Mouse (Mus musculus): ENCODE measurements at regions not wholly inside any gene's neighbourhood (a gene's known extent, or its start where the extent isn't known, plus 50 kb on each side); places are given as distances from the start of the nearest gene placed in this dataset.

DNA sequence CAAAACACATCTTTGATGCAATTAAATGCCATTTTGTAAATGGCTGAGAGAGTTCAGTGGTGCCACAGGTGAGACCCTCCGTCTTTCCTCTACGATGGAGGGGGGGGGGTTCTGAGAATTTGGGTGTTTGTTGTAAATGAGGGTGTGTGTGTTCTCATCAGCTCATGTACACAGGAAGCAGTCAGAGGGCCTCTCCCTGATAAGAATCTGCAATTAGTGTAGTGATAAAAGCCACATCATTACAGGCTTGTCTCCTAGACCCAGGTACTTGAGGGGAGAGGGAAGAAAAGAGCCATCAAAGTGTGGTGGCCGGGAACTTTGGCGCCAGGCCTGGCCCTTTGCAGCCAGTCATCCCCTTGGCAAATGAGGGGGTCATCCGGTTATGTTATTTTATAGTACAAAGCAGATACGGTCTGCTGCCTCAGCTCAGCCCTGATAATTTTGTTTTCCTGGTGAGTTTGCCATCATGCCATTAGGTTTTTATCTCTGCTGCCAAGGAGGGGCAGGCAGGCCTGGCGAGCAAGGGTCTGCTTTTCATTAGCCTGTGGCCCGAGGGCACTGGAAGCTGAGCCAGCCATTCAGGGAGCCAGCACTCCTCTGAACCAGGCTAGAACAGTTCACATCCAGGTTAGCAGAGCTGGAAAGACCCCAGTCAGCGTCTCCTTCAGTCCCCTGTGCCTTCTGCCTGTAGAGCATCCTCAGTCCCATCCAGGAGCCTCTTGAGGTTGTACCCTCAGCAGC is 59.7 kb downstream of the H2al1j start:
- DNase-seq (ENCODE audit: low spot score), result no peak

DNA sequence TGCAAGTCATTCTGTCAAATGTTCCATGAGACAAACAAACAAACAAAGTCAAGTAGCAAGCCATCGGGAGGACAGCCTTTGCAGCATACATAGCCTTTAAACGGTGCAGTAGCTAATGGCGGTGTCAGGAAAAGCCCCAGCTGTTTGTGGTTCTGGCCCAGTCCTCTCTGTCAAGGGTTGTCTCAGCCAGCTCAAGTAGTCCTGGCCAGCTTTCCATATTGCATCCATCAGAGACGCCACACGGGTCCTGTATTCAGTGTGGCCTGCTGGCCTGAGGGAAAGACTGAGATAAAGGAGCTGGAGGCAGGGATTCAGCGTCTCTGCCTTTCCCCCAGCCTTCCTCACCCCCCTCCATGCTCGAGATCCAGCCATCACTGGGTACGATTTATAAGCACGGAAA is 61.2 kb downstream of the H2al1j start:
- DNase-seq (ENCODE audit: low spot score), result peak; percentile 16

GRCm38 (mm10) chrX:11400406-11400805 is 72.8 kb downstream of the H2al1j start:
- DNase-seq (ENCODE audit: low spot score), result no peak

GRCm38 (mm10) chrX:11404369-11404768 is 76.7 kb downstream of the H2al1j start:
- DNase-seq (ENCODE audit: low spot score), result no peak

- no peak for DNase-seq (ENCODE audit: low spot score)
Measured at GRCm38 (mm10) chrX:11412316-11412826, 84.7 kb downstream of the H2al1j start.

DNA sequence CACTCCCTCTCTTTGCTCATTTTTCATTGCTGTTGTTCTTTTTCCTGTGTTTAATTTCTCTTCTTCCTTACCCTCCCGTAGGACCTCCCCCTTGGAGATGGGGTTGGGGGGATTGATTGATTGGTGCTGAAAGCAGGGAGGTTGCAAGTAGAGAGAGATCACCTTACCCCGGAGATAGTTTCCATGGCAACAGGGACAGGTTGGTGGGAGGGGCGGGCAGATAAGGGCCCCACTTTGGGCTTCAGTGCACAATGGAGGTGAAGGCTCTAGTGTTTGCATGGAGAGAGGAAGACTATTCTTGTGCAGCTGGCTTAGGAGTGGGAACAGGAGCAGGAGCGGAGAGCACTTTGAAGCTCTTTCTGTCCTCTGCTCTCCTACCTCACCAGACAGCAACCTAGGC is 88.0 kb downstream of the H2al1j start:
- DNase-seq (ENCODE audit: low spot score), result no peak

- DNase-seq (ENCODE audit: low spot score), result peak; percentile 19
Measured at GRCm38 (mm10) chrX:11416510-11416909, 88.9 kb downstream of the H2al1j start.

DNA sequence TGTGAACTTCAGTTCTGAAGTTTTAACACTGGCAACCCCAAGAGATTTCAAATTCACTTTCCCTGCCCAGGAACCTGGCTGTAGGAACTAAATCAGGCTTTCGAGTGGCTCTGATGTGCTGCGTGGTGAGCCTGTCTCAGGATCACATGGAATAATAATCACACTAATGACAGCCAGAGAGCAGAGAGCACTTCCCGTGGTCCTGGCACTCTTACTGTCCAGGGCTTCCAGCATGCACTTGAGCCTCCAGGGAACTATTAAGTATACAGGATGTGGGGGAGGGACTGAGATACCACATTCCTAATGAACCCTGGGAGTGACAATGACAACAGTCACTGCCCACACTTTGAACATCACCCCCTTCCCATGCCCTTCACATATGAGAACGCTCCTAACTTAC is 90.2 kb downstream of the H2al1j start:
- peak; percentile 46 for DNase-seq (ENCODE audit: low spot score)

DNA sequence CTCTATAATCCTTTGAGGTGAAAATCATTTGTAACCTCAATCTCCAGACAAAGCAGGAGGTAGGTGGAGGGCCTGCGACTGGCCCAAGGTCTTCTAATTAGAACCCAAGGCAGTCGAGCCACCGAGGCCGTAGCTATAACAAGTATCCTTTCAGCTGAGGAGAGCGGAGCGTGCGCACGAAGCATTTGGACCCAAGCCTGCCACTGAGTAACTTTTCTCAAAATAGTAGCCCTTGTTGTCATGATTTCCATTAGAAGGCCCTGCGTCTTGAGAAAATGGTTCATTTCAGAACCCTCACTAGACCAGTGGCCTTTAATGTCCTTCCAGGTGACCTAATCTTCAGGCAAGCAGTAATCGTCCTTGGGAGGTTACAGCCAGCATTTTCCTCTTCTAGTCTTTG is 90.6 kb downstream of the H2al1j start:
- peak; percentile 53 for DNase-seq (ENCODE audit: low spot score)

GRCm38 (mm10) chrX:11419162-11419631 is 91.6 kb downstream of the H2al1j start:
- DNase-seq (ENCODE audit: low spot score), result no peak

DNA sequence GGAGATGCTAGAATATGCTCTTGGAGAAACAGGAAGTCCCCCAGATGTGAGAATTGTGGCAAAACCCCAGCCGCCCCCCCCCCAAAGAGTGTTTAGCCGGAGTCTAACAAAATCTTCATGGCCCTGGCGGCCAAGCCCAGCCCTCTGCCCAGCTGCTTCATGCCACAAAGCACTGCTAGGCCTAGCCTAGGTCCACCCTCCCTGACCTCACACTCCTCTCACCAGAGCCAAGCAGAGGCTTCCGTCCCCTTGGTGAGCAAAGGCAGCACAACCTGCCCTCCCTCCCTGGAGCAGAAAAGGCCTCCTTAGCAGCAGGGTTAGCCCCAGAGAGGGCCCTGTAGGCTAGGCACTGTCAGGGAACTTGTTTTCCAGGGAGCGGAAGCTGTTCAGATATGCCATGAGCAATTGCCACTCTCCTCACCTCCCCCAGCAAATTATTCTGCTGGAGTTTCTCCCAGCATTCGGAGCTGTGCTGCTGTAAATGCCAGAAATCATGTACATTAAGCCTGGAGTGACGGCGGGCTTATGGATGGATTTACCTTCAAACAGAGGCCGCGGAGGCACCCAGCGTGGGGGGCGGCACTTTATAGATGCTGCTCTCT is 104.9 kb downstream of the H2al1j start:
- DNase-seq (ENCODE audit: low spot score), result no peak

- DNase-seq (ENCODE audit: low spot score), result no peak
Measured at GRCm38 (mm10) chrX:11435338-11435737, 107.7 kb downstream of the H2al1j start.

DNA sequence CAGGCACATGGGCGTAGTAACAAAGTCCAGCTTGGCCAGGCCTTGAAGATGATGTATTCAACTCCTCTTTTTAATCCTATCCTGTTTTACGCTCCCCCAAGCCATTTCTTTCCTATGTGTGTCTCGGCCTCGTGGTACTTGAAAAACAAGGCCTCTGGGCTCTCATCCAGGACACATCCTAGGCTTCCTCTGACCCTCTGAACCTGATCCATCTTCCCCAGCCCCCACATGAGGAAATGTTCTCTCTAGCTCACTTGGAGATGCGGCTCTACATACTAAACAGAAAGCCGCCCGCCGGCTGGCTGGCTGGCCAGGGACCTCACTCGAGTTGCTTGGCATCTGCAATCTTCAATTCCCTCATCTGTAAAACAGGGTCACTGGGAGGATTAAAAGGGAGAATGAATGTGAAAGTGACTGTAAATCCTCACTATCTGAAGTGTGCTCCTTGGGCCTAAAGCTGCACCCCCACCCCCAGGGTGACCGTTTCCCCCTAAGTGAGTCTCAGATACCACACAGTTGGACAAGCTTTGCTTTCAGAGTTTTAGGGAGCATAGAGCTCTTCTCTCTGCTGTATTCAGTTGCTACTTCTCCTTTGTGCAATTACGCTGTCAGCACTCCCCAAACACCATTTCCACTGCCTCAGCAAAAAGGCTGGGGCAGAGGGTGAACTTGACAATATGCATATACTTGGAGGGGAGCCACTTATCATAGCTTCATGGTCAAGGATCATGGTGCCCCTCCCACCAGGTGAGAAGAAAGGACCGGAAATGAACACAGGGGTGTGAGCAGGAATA is 109.7 kb downstream of the H2al1j start:
- DNase-seq (ENCODE audit: low spot score), result peak; percentile 28

DNA sequence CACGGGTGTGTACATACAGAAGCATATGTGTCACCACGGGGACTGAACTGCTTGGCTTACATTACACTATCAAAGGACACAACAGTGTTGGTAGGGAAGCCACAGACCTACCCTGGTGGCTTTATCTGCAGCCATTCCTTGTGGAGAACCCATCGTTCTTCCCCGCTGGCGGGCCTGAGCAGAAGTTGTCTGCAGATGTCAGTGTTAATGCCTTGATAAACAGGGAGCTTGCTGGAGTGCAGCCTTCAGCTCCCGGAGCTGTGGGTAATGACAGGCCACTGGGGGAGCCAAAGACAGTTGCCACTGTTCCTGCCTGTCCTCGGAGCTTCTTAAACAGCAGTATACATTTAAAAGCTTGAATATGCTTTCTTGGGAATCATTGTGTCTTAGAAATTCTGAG is 115.9 kb downstream of the H2al1j start:
- DNase-seq (ENCODE audit: low spot score), result no peak

GRCm38 (mm10) chrX:11444261-11444725 is 116.7 kb downstream of the H2al1j start:
- peak; percentile 29 for DNase-seq (ENCODE audit: low spot score)

- DNase-seq (ENCODE audit: low spot score), result no peak
Measured at GRCm38 (mm10) chrX:11448711-11449110, 121.1 kb downstream of the H2al1j start.

- DNase-seq (ENCODE audit: low spot score), result no peak
Measured at GRCm38 (mm10) chrX:11458521-11458920, 130.9 kb downstream of the H2al1j start.

DNA sequence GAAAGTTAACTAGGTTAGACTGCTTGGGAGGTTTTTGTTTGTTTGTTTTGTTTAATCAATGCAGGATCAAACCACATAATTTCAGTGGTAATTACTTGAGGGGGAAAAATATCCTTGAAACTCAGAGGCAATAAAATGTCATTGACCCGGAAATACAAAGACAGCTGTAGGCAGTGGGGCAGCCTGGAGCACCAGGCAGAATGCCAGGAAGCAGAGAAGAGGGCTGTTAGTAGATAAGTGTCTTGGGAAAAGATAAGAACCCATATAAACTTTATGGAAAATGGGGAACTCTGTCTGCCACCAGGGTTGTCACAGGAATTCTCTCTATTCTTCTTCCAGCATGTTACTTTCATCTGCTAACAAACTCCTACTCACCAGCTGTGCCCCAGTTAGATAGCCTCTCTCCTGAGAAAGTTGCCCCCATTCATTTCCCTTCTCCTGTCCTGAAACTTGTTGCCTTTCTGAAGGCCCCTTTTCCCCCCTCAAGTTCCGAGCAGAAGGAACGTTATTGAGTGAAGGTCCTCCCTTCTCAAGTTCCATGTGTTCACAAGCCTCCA is 136.4 kb downstream of the H2al1j start:
- DNase-seq (ENCODE audit: low spot score), result no peak

GRCm38 (mm10) chrX:11466191-11466590 is 138.6 kb downstream of the H2al1j start:
- DNase-seq (ENCODE audit: low spot score), result no peak

GRCm38 (mm10) chrX:11479696-11480339 is 152.2 kb downstream of the H2al1j start:
- no peak for DNase-seq (ENCODE audit: low spot score)

DNA sequence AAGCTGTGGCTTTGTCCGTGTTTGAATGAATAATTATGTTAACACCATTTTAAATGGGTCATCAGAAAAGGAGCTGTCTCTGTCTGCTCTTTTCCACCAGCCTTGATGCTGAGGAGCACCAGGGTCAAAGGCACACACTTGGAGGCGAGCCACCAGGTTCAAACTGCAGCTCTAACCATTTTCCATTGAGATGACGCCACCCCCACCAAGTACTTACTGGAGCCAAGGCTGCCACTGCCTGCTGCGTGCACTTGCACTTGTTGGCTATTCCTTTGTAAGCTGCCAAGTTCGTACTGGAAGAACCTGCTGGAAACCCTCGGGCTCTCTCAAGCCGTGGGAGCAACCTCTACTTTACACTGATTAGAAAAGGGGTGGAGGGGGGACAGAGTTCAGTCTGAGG is 154.5 kb downstream of the H2al1j start:
- no peak for DNase-seq (ENCODE audit: low spot score)
